Mouse (Mus musculus) monocyte, adult 2 months (primary cell): ENCODE results near the gene D430042O09Rik.

Experiments used
- DNase-seq, 2 experiments: peaks; one replicate each; pipeline ENCODE4 v3.0.0; 2022; ENCODE audit warnings: low spot score in 2 of 2, low read depth in 1 of 2

D430042O09Rik gene

DNA sequence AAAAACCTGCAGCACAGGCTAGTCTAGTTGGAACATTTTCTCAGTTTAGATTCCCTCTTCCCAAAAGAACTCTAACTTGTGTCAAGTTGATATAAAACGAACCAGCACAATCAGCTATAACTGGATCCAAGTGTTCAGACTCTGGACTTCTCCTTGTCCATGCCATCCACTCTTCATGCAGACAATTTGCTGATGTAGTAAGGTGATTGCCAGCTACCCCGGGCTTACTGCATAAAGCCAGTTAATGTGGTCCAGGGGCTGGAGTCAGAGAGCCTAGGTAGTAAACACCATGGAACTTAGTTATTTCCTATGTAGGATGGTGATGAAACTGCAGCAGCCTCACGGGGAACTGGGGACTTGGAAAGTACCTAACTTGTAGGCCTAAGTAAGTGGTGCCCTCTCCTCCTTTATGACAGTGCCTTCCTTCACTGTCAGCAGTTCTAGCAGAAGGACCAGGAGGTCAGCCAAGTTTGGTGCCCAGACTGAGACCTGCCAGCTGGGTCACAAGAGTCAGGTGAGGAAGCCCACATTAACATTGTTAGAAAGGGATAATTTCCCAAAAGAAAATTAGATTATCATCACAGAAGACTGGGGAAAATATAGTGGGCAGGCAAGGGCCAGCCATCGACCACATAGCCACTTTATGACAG lies 28.8 kb downstream of the D430042O09Rik start:
- no peak for DNase-seq

DNA sequence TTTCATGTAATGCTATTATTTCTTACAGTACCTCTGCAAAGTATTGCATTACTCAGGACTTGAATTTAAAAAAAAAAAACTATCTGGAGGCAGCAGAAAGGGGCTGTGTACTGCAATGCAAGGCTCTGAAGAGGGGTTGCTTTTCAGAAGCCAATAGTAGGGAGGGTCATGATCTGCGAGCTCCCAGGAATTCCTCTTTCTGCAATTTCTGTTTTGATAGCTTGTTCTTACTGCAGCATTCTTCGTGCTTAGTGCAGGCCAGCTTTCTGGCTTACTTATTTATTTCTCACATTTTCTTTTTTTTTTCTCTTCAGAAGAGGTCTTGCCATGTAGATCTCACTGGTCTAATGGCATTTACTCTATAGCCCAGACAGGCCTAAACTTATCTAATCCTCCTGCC lies 32.8 kb downstream of the D430042O09Rik start:
- no peak for DNase-seq

DNA sequence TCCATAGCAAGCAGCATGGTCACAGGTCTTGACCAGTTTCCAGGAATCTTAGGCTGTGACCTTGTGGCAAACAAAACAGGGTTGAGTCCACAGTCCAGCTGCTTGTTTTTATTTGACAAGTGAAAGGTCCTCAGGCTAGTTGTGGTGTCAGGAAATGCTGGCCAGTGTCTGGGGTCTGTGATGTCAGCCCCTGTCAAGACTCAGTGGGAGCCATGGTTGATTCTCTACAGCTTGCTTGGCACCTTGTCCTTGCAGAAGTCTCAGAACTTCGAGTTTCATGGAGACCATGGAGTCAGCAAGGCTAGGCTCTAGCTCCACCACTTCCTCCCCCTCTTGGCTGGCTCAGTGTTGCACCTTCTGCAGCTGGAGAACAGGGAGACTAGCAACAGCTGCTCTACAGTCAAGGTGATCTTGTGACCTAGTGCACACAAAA lies 33.6 kb downstream of the D430042O09Rik start:
- DNase-seq, result no peak

DNA sequence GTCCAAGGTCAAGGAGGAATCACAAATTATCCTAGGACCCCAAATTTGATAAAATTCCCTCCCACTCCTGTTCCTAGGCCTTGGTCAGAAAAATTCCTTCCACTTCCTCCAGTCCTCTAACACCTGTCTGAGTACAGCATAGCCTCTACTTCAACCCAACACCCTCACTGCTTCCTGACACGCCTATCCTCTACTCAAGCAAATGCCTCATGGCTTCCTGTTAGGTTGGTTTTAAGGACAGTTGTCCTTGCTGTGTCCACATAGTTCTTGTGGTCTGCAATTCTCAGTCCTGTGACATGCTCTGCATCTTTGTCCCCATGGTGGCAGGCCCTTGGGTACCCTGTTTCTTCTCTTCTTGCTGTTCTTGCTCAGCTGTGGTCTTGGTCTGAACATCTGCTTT lies 37.1 kb downstream of the D430042O09Rik start:
- DNase-seq, result no peak

DNA sequence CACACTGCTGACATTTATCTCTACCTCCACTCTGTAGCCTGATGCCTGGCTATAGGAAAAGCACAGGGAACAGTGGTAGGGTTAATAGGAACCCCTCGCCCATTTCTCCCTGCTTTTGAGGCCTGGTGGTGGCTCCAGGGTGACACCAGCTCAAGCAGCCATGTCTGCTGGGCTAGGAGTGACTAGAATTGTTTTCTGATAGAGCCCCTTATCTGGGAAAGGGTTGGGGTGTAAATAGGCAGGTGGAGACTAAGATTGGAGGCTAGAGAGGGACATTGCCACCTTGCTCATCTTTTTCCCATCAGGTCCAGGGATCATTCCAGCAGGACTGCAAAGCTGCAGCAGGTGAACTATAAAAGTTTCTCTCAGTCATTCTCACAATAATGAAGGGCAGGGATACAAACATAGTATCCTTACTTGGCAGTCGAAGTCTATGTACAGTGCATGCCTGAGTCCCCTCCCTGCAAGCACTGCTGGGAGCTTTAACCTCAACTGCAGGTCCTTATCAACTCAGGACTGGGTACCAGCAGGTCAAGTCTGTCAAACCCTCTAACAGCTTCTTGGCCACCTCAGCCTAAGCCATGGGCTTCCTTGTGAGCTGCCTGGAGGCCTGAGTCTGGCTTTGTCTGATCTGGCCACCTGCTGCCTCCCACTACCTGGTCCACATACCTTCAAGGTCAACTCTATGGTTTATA lies 39.1 kb downstream of the D430042O09Rik start:
- no peak for DNase-seq

DNA sequence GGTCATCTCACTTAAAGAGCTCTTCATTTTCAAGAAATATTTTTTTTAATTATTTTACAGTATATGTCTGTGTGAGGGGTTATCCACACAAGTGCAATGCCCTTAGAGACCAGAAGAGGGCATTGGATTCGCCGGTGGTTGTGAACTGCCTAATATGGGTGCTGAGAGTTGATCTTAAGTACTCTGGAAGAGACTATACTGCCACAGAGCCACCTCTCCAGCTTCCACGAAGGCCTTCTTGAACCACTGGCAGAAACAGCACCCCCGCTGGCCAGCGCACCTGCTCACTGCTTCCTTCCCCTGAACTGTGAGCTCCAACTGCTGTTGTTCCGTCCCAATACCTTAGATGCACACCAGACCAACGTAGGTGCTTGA lies 39.6 kb downstream of the D430042O09Rik start:
- DNase-seq, result no peak

DNA sequence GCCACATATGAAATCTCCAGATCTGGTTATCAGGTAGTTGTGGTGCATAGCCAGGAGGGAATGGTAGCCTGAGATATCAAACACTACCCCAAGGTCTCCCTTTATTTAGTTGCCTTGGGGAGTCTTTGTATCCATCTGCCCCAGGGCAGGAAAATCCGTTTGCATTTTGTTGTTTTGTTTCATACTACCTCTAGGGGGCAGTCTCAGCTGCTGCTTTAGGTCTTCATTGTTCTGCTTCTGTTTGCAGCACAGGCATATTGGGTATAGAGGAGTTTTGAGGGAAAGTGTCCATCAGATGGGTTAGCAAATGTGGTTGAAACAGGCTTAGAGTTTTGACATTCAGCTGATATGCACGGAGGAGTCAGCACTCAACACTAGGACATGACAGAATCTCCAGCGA lies 40.5 kb downstream of the D430042O09Rik start:
- DNase-seq, result no peak

DNA sequence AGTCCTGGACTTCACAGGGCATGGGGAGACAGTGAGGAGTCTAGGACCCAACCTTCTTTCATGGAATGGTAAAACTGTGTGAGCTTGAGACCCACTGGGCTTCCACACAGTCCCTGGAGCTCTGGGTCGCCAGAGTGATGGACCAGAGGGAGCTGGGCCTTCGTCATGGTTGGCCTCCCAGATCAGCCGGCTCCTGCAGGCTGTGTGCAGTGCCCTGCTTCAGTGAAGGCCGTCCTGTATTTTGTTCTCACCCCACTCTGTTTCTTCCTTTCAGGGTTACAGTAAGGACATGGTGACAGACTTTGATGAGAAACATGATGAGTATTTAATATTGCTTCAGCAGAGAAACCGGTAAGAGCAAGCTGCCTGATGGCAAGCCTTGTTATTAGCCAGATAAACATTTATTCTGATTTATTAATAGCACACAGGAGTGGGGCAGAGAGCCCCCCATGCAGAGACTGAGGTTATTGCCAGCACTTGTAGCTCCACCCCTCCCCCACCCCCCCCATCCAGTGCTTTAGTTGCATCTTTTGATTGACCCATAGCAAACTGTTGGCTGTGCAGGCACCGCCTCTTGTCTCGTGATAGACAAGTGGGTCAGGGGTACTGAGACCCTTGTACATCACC lies 45.1 kb downstream of the D430042O09Rik start:
- DNase-seq, result no peak

DNA sequence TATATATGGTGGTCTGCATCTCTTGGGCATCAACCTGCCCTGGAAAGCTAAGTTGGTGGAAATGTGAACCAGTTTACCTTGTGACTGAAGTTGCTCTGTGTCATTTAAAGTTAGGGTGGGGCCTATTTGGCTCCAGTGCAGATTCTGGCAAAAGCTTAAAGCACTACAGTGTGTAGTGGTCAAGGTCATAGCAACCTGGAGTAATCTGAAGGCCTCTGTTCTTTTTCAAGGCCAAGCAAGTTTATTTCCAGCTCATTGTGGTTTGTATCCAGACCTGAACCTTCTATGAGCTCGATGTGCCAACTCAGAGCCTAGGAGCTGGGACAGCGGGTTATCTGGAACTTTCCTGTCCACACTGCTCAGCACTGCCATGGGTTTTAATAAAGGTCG lies 45.6 kb downstream of the D430042O09Rik start:
- no peak for DNase-seq

DNA sequence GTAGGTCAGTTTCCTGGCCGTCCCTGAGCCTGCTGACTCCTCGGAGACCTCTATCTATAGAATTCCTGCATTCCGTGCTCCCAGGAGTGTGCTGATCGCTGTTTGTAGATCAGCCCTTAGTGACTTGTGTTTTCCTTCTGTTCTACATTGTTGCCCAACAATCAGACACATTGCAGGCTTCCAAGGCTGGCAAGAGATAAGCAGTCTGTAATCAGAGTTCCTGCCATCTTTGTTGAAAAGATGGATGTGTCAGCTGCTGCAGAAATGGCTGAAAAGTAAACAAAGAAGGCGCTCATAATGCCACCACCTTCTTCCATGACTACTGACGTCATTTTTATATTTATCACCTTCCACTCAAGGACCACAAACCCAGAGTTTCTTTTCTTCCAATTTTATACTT lies 49.1 kb downstream of the D430042O09Rik start:
- DNase-seq, result no peak

DNA sequence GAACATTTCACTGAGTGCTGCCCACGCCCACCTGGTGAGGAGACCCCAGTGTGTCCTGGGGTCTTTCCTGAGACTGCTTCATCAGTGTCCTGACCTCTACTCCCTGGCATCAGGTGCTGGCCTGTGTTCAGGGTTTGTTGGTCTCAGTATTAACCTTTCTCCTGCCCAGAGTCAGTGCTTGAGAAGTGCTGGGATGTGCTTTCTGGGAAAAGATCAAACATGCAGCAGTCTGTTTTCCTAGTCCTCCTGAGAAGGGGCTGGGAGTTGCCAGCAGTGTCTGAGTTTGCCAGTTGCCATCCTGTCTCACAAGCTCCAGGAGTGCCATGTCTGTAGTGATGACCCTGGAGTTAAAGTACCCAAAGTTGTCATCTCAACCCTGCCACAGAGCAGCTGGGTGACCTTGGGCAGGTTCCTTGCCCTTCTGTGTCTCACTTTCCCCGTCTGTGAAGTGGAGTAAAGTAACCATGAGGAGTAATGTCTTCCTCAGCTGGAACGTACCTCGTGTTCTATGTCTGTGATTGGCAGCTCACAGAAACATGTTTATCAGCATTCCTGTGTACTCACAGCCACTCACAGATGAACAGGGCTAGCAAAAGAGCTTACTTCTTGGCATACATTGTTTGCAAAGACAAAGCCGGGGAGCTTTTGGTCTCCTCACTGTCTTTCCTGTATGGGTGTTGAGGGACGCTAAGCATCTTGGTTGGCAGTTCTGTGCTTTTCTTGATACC lies 50.4 kb downstream of the D430042O09Rik start:
- no peak for DNase-seq

DNA sequence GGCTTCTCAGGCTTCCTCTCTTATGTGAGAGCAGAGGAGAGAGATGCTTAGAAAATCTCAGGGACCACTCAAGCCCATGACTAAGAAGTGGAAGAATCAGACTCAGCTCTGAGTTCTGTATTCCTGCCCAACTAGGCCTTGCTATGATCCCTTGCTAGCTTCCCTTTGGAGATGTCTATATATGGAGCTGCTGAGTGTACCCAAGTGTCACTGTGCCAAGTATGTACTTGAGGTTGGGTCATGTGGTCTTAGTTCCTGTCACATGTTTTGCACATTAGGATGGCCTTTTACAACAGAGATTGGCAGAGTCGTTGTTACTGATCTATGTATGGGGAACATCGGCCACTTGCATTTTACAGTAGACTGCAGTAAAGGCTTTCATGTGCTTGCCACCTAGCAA lies 54.6 kb downstream of the D430042O09Rik start:
- no peak for DNase-seq

DNA sequence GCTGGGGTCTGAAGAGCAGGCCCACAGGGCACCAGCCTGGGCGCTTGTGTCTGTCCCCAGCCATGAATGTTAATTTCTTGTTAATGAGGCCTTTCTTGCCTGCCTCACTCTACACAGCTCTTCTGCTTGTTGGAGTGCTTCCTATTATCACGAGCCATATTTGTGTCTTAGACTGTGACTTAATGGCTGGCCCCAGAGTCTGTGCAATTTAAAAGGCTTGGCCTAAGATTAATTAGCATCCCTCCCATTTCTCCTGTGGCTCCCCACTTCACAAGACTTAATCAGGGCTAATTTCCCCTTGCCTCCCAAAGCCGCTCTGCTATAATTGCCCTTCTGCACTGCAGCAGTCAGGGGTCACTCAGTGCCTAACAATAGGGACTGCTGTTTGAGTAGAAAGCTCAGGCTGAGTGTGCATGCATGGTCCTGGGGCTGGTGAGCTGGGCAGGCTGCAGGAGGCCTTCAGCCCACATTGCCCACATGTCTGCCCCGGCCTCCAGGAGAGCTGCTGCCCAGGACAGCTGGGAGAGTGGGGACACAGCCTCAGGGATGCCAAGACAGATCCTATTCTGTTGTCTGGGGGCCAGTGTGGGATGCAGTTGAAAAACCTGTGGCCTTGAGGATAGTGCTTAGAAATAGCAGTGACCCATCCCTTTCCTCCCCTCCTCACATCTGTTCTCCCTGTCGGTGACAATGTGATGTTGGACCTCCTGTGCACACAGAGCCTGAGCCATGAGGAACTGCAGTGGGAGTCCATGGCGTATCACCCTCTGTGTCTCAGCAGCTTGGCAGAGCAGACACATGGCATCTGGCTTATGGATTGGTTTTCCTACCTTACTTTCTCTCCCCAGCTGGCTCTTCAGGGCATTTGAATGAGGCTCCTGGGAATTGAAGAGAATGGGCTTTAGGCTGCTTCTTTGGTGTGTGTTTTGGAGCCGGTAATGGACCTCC lies 55.5 kb downstream of the D430042O09Rik start:
- DNase-seq, result no peak

DNA sequence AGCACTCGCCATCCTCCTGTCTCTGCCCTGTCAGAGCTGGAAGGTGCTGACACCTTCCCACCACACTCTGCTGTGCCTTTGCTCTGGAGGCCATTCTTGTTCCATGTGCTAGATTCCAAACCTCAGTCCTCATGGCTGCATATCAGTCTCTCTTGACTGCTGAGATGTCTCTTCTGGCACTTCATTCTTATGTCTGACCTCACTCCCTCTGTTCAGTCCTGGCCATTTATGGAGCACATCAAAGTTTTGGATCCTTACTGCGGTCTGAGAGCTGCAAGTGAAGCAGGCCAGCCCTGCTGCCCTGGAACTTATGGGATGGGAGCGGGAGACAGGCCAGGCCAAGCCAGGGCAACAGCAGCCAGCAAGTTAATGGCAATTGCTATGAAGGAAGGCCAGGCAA lies 56.7 kb downstream of the D430042O09Rik start:
- DNase-seq, result no peak

DNA sequence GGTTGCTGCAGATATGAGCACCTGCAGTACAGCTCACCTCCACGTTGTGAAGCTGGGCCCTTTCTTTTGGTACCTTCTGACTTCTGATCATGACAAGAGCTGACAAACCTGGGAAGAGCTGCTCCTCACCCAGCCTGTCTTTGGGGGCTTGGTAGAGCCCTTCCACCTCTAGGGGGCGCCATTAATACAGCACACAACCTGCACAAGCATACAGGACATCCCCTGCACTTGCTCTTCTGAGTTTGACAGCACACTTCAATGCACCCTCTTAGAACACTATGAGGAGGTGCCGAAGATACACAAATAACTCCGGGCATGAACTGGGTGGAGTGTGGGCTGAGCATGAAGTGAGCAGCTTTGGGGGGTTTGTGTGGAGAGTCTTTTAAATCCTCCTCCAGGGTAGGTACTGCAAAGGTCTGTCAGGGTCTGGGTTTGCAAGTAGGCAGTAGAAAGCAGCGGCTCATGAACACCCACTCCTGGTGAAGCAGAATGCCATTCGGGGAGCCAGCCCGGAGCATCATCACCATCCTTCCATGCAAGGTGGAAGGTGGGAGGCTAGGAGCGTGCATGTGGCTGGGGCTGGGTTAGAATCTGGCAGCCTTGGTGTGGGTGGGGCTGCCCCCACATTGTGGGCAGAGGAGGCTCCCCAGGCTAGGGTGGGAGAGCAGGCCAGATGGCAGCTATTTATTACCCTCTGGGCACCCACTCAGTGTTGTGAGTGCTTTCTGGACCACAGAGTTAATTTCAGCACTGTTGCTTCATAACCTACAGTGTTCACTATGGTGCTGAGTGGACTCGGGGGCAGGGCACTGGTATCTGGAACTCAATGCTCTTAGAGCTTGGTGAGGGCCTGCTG lies 59.5 kb downstream of the D430042O09Rik start:
- no peak for DNase-seq

DNA sequence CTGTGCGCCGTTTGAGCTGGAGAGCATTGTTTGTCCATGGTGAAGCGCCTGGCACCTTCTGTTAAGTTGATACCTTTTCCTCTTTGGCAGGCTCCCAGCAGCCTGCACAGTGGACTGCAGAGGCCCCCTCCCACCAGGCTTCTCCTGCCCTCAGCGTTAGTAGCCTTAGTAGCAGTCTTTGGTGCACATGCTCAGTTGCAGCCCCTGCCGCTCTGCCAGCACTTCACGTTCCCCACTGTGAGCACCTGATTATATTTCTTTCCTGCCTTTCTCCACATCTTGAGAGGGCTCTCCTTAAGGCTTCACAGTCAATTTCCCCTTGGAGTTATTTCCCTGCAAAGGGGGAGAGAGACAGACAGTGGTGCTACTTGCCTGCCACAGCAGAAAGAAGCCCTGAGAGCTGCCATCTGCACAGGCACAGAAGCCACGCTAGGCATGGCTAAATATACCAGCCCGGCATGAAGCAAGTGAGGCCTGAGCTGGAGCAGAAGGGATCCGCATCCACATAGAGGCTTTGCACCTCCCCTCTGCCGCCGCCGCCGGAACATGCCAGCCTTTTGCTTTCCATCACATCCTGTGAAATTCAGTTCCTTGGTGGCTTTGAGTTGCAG lies 65.4 kb downstream of the D430042O09Rik start:
- DNase-seq, result no peak

DNA sequence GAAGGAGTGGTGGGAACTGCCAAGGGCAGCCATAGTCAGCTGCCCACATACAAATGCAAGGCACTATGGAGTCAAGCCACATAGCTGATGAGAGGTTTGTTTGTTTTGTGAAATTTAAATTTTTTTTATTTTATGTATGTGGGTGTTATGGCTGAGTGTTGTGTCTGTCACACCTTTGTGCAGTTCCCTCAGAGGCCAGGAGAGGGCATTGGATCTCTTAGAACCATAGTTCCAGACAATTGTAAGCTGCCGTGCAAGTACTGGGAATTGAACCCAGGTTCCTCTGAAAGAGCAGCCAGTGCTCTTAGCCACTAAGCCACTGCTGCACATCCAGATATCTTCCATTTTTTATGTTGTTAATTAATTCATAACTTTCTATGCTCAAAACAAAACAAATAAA lies 75.5 kb downstream of the D430042O09Rik start:
- DNase-seq, result no peak

DNA sequence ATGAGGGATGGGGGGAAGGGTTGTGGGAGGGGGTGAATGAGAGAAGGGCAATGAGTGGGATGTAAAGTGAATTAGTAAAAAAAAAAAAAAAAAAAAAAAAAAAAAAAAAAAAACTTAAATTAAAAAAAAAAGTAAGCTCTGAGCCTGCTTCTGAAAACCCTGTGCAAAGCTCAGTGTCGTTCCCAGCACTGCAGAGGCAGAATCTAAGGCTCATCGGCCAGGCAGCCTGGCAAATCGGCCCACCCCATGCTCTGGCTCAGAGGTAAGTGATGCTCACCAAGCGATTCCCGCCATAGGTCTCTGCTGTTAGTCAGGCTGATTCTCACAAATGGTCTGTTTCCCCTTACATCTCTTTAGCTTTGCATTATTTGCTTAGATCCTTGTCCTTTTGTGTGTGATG lies 78.4 kb downstream of the D430042O09Rik start:
- no peak for DNase-seq

DNA sequence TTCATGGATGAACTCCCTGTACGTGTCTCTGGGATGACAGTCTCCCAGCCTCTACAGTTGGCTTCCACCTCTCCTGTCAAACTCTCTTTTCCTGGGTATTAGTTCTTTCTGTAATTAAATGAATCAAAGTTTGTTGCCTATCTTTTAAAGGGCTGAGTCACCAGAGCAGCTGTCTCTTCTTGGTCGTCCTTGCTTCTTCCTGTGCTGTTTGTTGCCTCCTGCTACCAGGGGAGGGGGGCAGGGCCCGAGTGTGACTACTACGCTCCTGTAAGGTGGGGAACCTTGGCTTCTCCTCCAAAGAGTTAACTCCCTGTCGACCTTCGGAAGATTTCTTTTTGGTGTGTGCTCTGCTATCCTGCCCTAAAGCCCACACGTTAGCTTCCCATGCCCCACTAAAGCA lies 79.4 kb downstream of the D430042O09Rik start:
- DNase-seq, result no peak
